Mouse (Mus musculus): ENCODE measurements around the gene Htra3.

- no peak for TF ChIP-seq CTCF (IDR thresholded peaks at IDR 0.05; ENCODE audit: control insufficient read depth, insufficient read depth, low read length)
- no peak for TF ChIP-seq POLR2A (IDR thresholded peaks at IDR 0.05; ENCODE audit: borderline replicate concordance, control insufficient read depth, low read depth, low read length)
Measured at GRCm38 (mm10) chr5:35728344-35728956, 48.9 kb upstream of the Htra3 start.
